Mouse (Mus musculus) layer of hippocampus, adult 6 months (tissue): ENCODE measurements around the gene Gipc2. TPM values are rescaled to one million over a fixed set of nuclear protein-coding genes. Genes with fewer than 3 reads are reported as not detected.

ENCODE experiments used
- long read RNA-seq, 2 experiments: library from polyadenylated mRNA; unstranded; transcript quantifications; one replicate each; pipeline ENCODE4 v2.0.0; 2019 to 2020
- polyA plus RNA-seq: library from polyadenylated mRNA; unstranded; fragments of <200 nt; fragmentation: Nextera tagmentation; gene quantifications from 2 replicates; pipeline ENCODE4 v1.2.3, GENCODE M21; 2021

The Gipc2 gene
- polyA plus RNA-seq = 2.2 and 3.2 TPM in 2 replicates
- long read RNA-seq, experiment 1 = 0 reads
- long read RNA-seq, experiment 2, partial matches to known transcripts = 0 of 4 reads
- long read RNA-seq, experiment 2, other reads (novel, unspliced or antisense) = 2 of 4 reads

GRCm38 (mm10) chr3:152166099-152166423 lies at the start of gene Gipc2:
TSS of gene Gipc2 (minus strand) at chr3:152166230.

GRCm38 (mm10) chr3:152209967-152210634 lies 44.1 kb upstream of the Gipc2 start, which contains the start of the genes Dnajb4 and Fubp1:
TSS of gene Dnajb4 (minus strand) at chr3:152210302.
TSS of gene Fubp1 (plus strand) at chr3:152210422.

Other genes with a start within 250 kb of the Gipc2 start
- gene Dnajb4, start 44.1 kb upstream of the Gipc2 start, polyA plus RNA-seq = 42.8 and 45.6 TPM in 2 replicates
- gene Fubp1, start 44.2 kb upstream of the Gipc2 start, polyA plus RNA-seq = 68.2 and 69.0 TPM in 2 replicates
- gene Nexn, start 100.1 kb upstream of the Gipc2 start, polyA plus RNA-seq = 0.69 and 0.73 TPM in 2 replicates
- gene Miga1, start 174.2 kb upstream of the Gipc2 start, polyA plus RNA-seq = 13.9 and 16.0 TPM in 2 replicates
- 63.3 and 68.0 TPM in 2 replicates for gene Usp33, start 180.2 kb upstream of the Gipc2 start, polyA plus RNA-seq
- 5.5 and 8.0 TPM in 2 replicates for gene Zzz3, start 229.2 kb upstream of the Gipc2 start, polyA plus RNA-seq